Mouse (Mus musculus): ENCODE measurements around the gene Tmub1. TPM values are rescaled to one million over a fixed set of nuclear protein-coding genes. Genes with fewer than 3 reads are reported as not detected.

Tmub1 gene
- total RNA-seq, 2 experiments from 2014 or later, result 25.9 to 27.3 TPM

- DNase-seq (ENCODE audit: low spot score in 2 of 2), result no peak
- intact Hi-C loops (cut with DNase I), result no loop called here
These were observed 8.0 kb upstream of the Tmub1 start for GRCm38 (mm10) chr5:24455613-24456012.

GRCm38 (mm10) chr5:24455076-24455475 lies 7.4 kb upstream of the Tmub1 start:
- intact Hi-C loops (cut with DNase I), result no loop called here
- DNase-seq (ENCODE audit: low spot score in 2 of 2), result no peak

- intact Hi-C loops (cut with DNase I), result no loop called here
- no peak for DNase-seq (ENCODE audit: low spot score in 2 of 2)
These were observed 6.3 kb upstream of the Tmub1 start for GRCm38 (mm10) chr5:24453985-24454303.

GRCm38 (mm10) chr5:24453283-24453984 lies 5.8 kb upstream of the Tmub1 start:
- DNase-seq (ENCODE audit: low spot score in 2 of 2), result no peak
- intact Hi-C loops (cut with DNase I), result no loop called here

GRCm38 (mm10) chr5:24452691-24453233 lies 5.1 kb upstream of the Tmub1 start:
- peak in 1 of 2 experiments; percentile 42 for DNase-seq (ENCODE audit: low spot score in 2 of 2)
- intact Hi-C loops (cut with DNase I), result no loop called here

GRCm38 (mm10) chr5:24452030-24452690 lies 4.5 kb upstream of the Tmub1 start, which contains the start of gene Agap3:
Gene Agap3, plus strand, starts transcription at chr5:24452177.
- intact Hi-C loops (cut with DNase I), result no loop called here
- peak in 1 of 2 experiments; percentile 35 for DNase-seq (ENCODE audit: low spot score in 2 of 2)

GRCm38 (mm10) chr5:24451264-24452029 lies 3.8 kb upstream of the Tmub1 start:
- intact Hi-C loops (cut with DNase I), result no loop called here
- DNase-seq (ENCODE audit: low spot score in 2 of 2), result peak; percentile 89

GRCm38 (mm10) chr5:24446630-24447029 lies 1.0 kb downstream of the Tmub1 start:
- intact Hi-C loops (cut with DNase I), result no loop called here
- DNase-seq (ENCODE audit: low spot score in 2 of 2), result no peak

GRCm38 (mm10) chr5:24445428-24446080 lies 2.1 kb downstream of the Tmub1 start:
- intact Hi-C loops (cut with DNase I), result loop anchor here (1.0 kb wide), 1 partner anchor 22 kb away; the partner anchor contains the start of genes Cdk5 and Slc4a2

GRCm38 (mm10) chr5:24444746-24445427 lies 2.8 kb downstream of the Tmub1 start, which contains the start of gene Fastk:
Gene Fastk, minus strand, starts transcription at chr5:24445287.
- peak; percentile 95 for DNase-seq (ENCODE audit: low spot score in 2 of 2)
- intact Hi-C loops (cut with DNase I), result loop anchor here (1.0 kb wide), 1 partner anchor 22 kb away; the partner anchor contains the start of genes Cdk5 and Slc4a2

More at GRCm38 (mm10) chr5:24445428-24446080, 2.1 kb downstream of the Tmub1 start:
- DNase-seq (ENCODE audit: low spot score in 2 of 2), result no peak

- intact Hi-C loops (cut with DNase I), result no loop called here
- DNase-seq (ENCODE audit: low spot score in 2 of 2), result no peak
These were observed 3.7 kb downstream of the Tmub1 start for GRCm38 (mm10) chr5:24443927-24444326.

GRCm38 (mm10) chr5:24443204-24443603 lies 4.5 kb downstream of the Tmub1 start:
- intact Hi-C loops (cut with DNase I), result no loop called here
- DNase-seq (ENCODE audit: low spot score in 2 of 2), result no peak

- no peak for DNase-seq (ENCODE audit: low spot score in 2 of 2)
- intact Hi-C loops (cut with DNase I), result no loop called here
These were observed 5.6 kb downstream of the Tmub1 start for GRCm38 (mm10) chr5:24442029-24442428.

GRCm38 (mm10) chr5:24441187-24441586 lies 6.5 kb downstream of the Tmub1 start:
- DNase-seq (ENCODE audit: low spot score in 2 of 2), result no peak
- intact Hi-C loops (cut with DNase I), result no loop called here

- DNase-seq (ENCODE audit: low spot score in 2 of 2), result no peak
These were observed 13.7 kb downstream of the Tmub1 start for GRCm38 (mm10) chr5:24433993-24434392.

GRCm38 (mm10) chr5:24428596-24428995 lies 19.1 kb downstream of the Tmub1 start:
- no peak for DNase-seq (ENCODE audit: low spot score in 2 of 2)
- intact Hi-C loops (cut with DNase I), result no loop called here

More at GRCm38 (mm10) chr5:24433993-24434392, 13.7 kb downstream of the Tmub1 start:
- intact Hi-C loops (cut with DNase I), result no loop called here

GRCm38 (mm10) chr5:24427981-24428402 lies 19.7 kb downstream of the Tmub1 start:
- intact Hi-C loops (cut with DNase I), result no loop called here
- DNase-seq (ENCODE audit: low spot score in 2 of 2), result no peak

- intact Hi-C loops (cut with DNase I), result no loop called here
- DNase-seq (ENCODE audit: low spot score in 2 of 2), result no peak
These were observed 20.4 kb downstream of the Tmub1 start for GRCm38 (mm10) chr5:24427285-24427633.
